ENCODE assay signal across 21 mouse cellular contexts in genomic region chr4:117305461-117305860, GRCm38 (mm10). TPM values are rescaled to one million over a fixed set of nuclear protein-coding genes. Genes with fewer than 3 reads are reported as not detected.
A peak's percentile ranks its signal among the peaks of the same experiment; 100 is the strongest.
DNase-seq lines count a peak whose midpoint lies in the region; ATAC-seq and TF ChIP-seq lines count a peak whose summit lies in the region.
"Had no signal": no experiment of that assay in that cellular context is flagged by ENCODE, and none has a peak within 500 bp of the region (broad histone marks: within the 10 kb centered on the region; RNA-seq: fewer than 3 reads in every experiment).

No protein-coding gene starts in this region.

- DNase-seq in urinary bladder, postnatal 14 days (ENCODE audit: low spot score): peak; percentile 20
- no peak for DNase-seq in urinary bladder, adult 2 months (ENCODE audit: low spot score)
- DNase-seq in cerebellum, postnatal 10 days: no peak
- DNase-seq: adrenal gland, adult 8-10 months; adrenal gland, postnatal 25 days; cerebellum, adult 11-12 months; cerebellum, adult 8-10 months; cerebellum, postnatal 25 days; forebrain, postnatal 0 days; gastrocnemius, adult 2 months; gastrocnemius, postnatal 14 days; heart, adult 11 months had no signal

- H3K36me3 ChIP-seq in intestine, embryonic 15.5 days: no peaks in the 10 kb centered on the region
- H3K36me3 ChIP-seq in intestine, postnatal 0 days (ENCODE audit: control insufficient read depth, insufficient read depth): no peaks in the 10 kb centered on the region
- no peaks in the 10 kb centered on the region for H3K36me3 ChIP-seq in intestine, embryonic 16.5 days (ENCODE audit: control insufficient read depth, insufficient read depth, low read length)
- H3K36me3 ChIP-seq: embryonic facial prominence, embryonic 12.5 days; embryonic facial prominence, embryonic 15.5 days; hindbrain, embryonic 12.5 days; hindbrain, embryonic 15.5 days had no signal

- H3K27ac ChIP-seq in intestine, embryonic 15.5 days: no peak overlapping the region
- no peak overlapping the region for H3K27ac ChIP-seq in intestine, postnatal 0 days (ENCODE audit: low read depth, low read length)
- H3K27ac ChIP-seq in intestine, embryonic 16.5 days (ENCODE audit: low read length): no peak overlapping the region
- H3K27ac ChIP-seq: embryonic facial prominence, embryonic 12.5 days; embryonic facial prominence, embryonic 15.5 days; gastrocnemius, adult 2 months; hindbrain, embryonic 12.5 days; hindbrain, embryonic 15.5 days had no signal

- no peak overlapping the region for H3K4me3 ChIP-seq in intestine, embryonic 15.5 days (replicated peaks)
- no peak overlapping the region for H3K4me3 ChIP-seq in intestine, postnatal 0 days (ENCODE audit: low read depth, low read length)
- no peak overlapping the region for H3K4me3 ChIP-seq in intestine, embryonic 16.5 days (ENCODE audit: low read length)
- H3K4me3 ChIP-seq: hindbrain, embryonic 15.5 days had no signal

- peaks cover 47% of the 10 kb centered on the region for H3K27me3 ChIP-seq in intestine, embryonic 15.5 days (replicated peaks)
- H3K27me3 ChIP-seq in intestine, postnatal 0 days (replicated peaks; ENCODE audit: control insufficient read depth, insufficient read depth, low read length): peaks cover 32% of the 10 kb centered on the region
- peaks cover 51% of the 10 kb centered on the region for H3K27me3 ChIP-seq in intestine, embryonic 16.5 days (replicated peaks; ENCODE audit: control insufficient read depth, insufficient read depth, low read length)

- H3K9me3 ChIP-seq in intestine, embryonic 15.5 days: no peaks in the 10 kb centered on the region
- H3K9me3 ChIP-seq in intestine, postnatal 0 days (ENCODE audit: control insufficient read depth): no peaks in the 10 kb centered on the region
- H3K9me3 ChIP-seq in intestine, embryonic 16.5 days (ENCODE audit: control insufficient read depth, low read length): no peaks in the 10 kb centered on the region
- H3K9me3 ChIP-seq: embryonic facial prominence, embryonic 12.5 days; embryonic facial prominence, embryonic 15.5 days; hindbrain, embryonic 12.5 days; hindbrain, embryonic 15.5 days had no signal

- WGBS in intestine, embryonic 15.5 days: 41% methylated on average over 7 of the region's 7 CpGs
- WGBS in intestine, postnatal 0 days: 27% methylated on average over 6 of the region's 7 CpGs
- 33% methylated on average over 7 of the region's 7 CpGs for WGBS in intestine, embryonic 16.5 days

- no peak for TF ChIP-seq CTCF in intestine, postnatal 0 days (IDR thresholded peaks at IDR 0.05; ENCODE audit: low read depth)

- peaks cover 15% of the 10 kb centered on the region for H3K4me1 ChIP-seq in intestine, embryonic 15.5 days (replicated peaks)
- H3K4me1 ChIP-seq in intestine, postnatal 0 days (replicated peaks; ENCODE audit: control insufficient read depth, insufficient read depth, low read length): peaks cover 7% of the 10 kb centered on the region; the same call in 1 of the 2 replicates
- H3K4me1 ChIP-seq in intestine, embryonic 16.5 days (ENCODE audit: control insufficient read depth, insufficient read depth, low read length): peaks cover 10% of the 10 kb centered on the region

- no peak overlapping the region for H3K4me2 ChIP-seq in intestine, embryonic 15.5 days (replicated peaks)
- no peak overlapping the region for H3K4me2 ChIP-seq in intestine, postnatal 0 days (replicated peaks; ENCODE audit: low read depth)
- H3K4me2 ChIP-seq in intestine, embryonic 16.5 days (ENCODE audit: low read depth, low read length): no peak overlapping the region
- H3K4me2 ChIP-seq: embryonic facial prominence, embryonic 15.5 days; hindbrain, embryonic 12.5 days had no signal

- H3K9ac ChIP-seq in intestine, embryonic 15.5 days: no peak overlapping the region
- H3K9ac ChIP-seq in intestine, postnatal 0 days (ENCODE audit: low read depth, low read length): no peak overlapping the region
- H3K9ac ChIP-seq in intestine, embryonic 16.5 days (ENCODE audit: low read depth, low read length): no peak overlapping the region
- H3K9ac ChIP-seq: embryonic facial prominence, embryonic 12.5 days; embryonic facial prominence, embryonic 15.5 days; forebrain, postnatal 0 days; hindbrain, embryonic 12.5 days; hindbrain, embryonic 15.5 days had no signal

- peak; percentile 44; the same call in 1 of the 2 replicates for ATAC-seq in intestine, embryonic 15.5 days
- ATAC-seq in intestine, postnatal 0 days: no peak
- peak; percentile 40; the same call in 1 of the 2 replicates for ATAC-seq in intestine, embryonic 16.5 days
- ATAC-seq in activated CD4-positive, CD25-positive, alpha-beta regulatory T cell, adult 4 months: no peak
- ATAC-seq: forebrain, embryonic 14.5 days; forebrain, postnatal 0 days had no signal

RNA-seq across cellular contexts. Expression of gene Armh1, which starts 53.5 kb away (rescaled TPM):
- polyA plus RNA-seq in intestine, embryonic 15.5 days (2015; fragmentation: Nextera tagmentation; extraction: Ambion mirVana): 0.19 and 0.32 TPM in 2 replicates
- 0.12 and 0.22 TPM in 2 replicates for polyA plus RNA-seq in intestine, postnatal 0 days (2015; fragmentation: Nextera tagmentation; extraction: Ambion mirVana)
- polyA plus RNA-seq in urinary bladder, adult 2 months (2012; rRNA removed): 0.19 and 0.24 TPM in 2 replicates
- polyA plus RNA-seq in intestine, embryonic 16.5 days (2015; fragmentation: Nextera tagmentation; extraction: Ambion mirVana): 0.40 and 0.47 TPM in 2 replicates
- not detected for polyA plus RNA-seq in activated CD4-positive, CD25-positive, alpha-beta regulatory T cell, adult 4 months (2017; shearing (Covaris generic))

RNA-seq across cellular contexts. Expression of gene Tmem53, which starts 53.7 kb away (rescaled TPM):
- polyA plus RNA-seq in intestine, embryonic 15.5 days (2015; fragmentation: Nextera tagmentation; extraction: Ambion mirVana): 9.5 and 11.7 TPM in 2 replicates
- polyA plus RNA-seq in intestine, postnatal 0 days (2015; fragmentation: Nextera tagmentation; extraction: Ambion mirVana): 12.8 and 14.0 TPM in 2 replicates
- polyA plus RNA-seq in urinary bladder, adult 2 months (2012; rRNA removed): 12.4 and 14.0 TPM in 2 replicates
- 11.2 and 11.8 TPM in 2 replicates for polyA plus RNA-seq in intestine, embryonic 16.5 days (2015; fragmentation: Nextera tagmentation; extraction: Ambion mirVana)
- polyA plus RNA-seq in activated CD4-positive, CD25-positive, alpha-beta regulatory T cell, adult 4 months (2017; shearing (Covaris generic)): 1 to 10 TPM in 1 of 2 experiments, not detected in 1; 1.6 TPM

Comparison
In these comparisons a context has a peak if more than half of its experiments do, and no peak if none do; other contexts are left out.
1. ATAC-seq: peak in intestine, embryonic 15.5 days (single experiment) and intestine, embryonic 16.5 days (single experiment); none in intestine, postnatal 0 days (single experiment) and activated CD4-positive, CD25-positive, alpha-beta regulatory T cell, adult 4 months (single experiment).